Mouse (Mus musculus) bone marrow macrophage, adult 2 months (primary cell): ENCODE measurements around the gene Cyp2j12. TPM values are rescaled to one million over a fixed set of nuclear protein-coding genes. Genes with fewer than 3 reads are reported as not detected.

ENCODE experiments used
- H3K27ac ChIP-seq: 2 replicates; pipeline ENCODE4 v1.5.1; 2012; ENCODE audit warnings: low read depth, low read length; ENCODE audit not compliant: insufficient read depth
- H3K4me1 ChIP-seq: 2 replicates; pipeline ENCODE4 v1.6.1; 2012; ENCODE audit warnings: low read length; ENCODE audit not compliant: control insufficient read depth, insufficient read depth
- H3K4me3 ChIP-seq: 2 replicates; pipeline ENCODE4 v1.5.1; 2012; ENCODE audit warnings: mild to moderate bottlenecking, low read length, moderate library complexity; ENCODE audit not compliant: insufficient read depth
- CTCF ChIP-seq: IDR thresholded peaks from 2 replicates; pipeline ENCODE4 v1.5.1; 2012; ENCODE audit warnings: low read depth, mild to moderate bottlenecking, low read length, moderate library complexity
- POLR2A ChIP-seq: IDR thresholded peaks from 2 replicates; pipeline ENCODE4 v1.6.1; 2012; ENCODE audit warnings: mild to moderate bottlenecking, low read depth, low read length, borderline replicate concordance
- polyA plus RNA-seq: library from polyadenylated mRNA; stranded (reverse); fragments of >200 nt; gene quantifications from 2 replicates; pipeline ENCODE4 v1.2.4, GENCODE M21; 2012; ENCODE audit not compliant: missing spikeins, insufficient read depth, insufficient read length

Gene Cyp2j12
- polyA plus RNA-seq, 1 experiment = not detected

- no peaks in the 10 kb centered on the region for H3K4me1 ChIP-seq
- no peak overlapping the region for H3K27ac ChIP-seq
- TF ChIP-seq CTCF (no peak), POLR2A (no peak)
- H3K4me3 ChIP-seq = no peak overlapping the region
Observed at GRCm38 (mm10) chr4:96078308-96078707, 62.6 kb downstream of the Cyp2j12 start.

GRCm38 (mm10) chr4:96077261-96078125 lies 63.5 kb downstream of the Cyp2j12 start, which contains the start of gene Cyp2j13:
TSS of gene Cyp2j13 (minus strand) at chr4:96077546.
- TF ChIP-seq POLR2A = no peak
- TF ChIP-seq CTCF = no peak
- no peak within 1 kb of the TSS for H3K27ac ChIP-seq
- no peak within 1 kb of the TSS for H3K4me3 ChIP-seq
- no peaks in the 10 kb centered on the region for H3K4me1 ChIP-seq

DNA sequence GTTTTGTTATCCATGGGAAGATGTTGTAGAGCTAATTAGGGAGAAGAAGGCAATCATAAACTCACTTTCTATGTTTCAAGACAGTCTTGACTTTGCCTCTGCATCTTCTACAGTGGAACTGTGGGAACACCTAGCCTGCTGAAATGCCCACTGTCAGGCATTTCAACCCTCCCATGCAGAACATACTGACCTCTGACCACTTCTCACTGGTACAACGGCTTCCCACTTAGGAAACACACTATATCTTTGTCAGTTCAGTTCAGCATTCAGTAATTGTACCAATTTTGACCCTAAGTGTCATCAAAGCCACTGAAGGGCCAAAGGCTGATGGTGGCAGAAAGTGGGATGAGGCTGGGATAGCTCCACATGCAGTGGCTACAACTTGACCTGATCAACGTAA lies 78.9 kb downstream of the Cyp2j12 start:
- Histone ChIP-seq H3K27ac (no peak overlapping the region), H3K4me1 (no peaks in the 10 kb centered on the region), H3K4me3 (no peak overlapping the region)
- TF ChIP-seq CTCF (no peak), POLR2A (no peak)

DNA sequence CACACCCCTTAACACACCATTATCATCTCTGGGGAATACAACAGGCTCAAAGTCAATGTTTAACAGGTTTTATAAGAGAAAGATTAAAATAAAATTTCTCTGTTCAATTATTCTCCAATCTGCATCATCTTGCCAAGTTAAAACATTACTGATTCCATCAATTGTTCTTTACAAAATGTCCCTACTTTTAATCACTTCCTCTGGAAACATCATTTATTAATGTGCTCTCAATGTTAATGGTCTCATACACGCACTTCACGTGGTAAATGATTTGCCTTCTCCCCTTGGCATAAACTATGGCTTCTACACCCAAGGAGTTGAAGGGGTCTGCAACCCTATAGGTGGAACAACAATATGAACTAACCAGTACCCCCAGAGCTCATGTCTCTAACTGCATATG lies 80.8 kb downstream of the Cyp2j12 start:
- H3K4me3 ChIP-seq = no peak overlapping the region
- no peak for TF ChIP-seq POLR2A
- TF ChIP-seq CTCF = no peak

More for the DNA sequence above, 80.8 kb downstream of the Cyp2j12 start:
- H3K27ac ChIP-seq = no peak overlapping the region
- H3K4me1 ChIP-seq = no peaks in the 10 kb centered on the region

Other genes with a start within 250 kb of the Cyp2j12 start
- gene Hook1, start 173.9 kb downstream of the Cyp2j12 start, polyA plus RNA-seq = 1.8 and 2.6 TPM in 2 replicates
- gene Cyp2j13, start 63.6 kb downstream of the Cyp2j12 start, polyA plus RNA-seq = not detected in 2 replicates
- not detected in 2 replicates for gene Cyp2j7, start 95.5 kb upstream of the Cyp2j12 start, polyA plus RNA-seq
- not detected in 2 replicates for gene Cyp2j11, start 207.5 kb upstream of the Cyp2j12 start, polyA plus RNA-seq